ENCODE assay signal across 8 mouse cellular contexts in the genomic region with DNA sequence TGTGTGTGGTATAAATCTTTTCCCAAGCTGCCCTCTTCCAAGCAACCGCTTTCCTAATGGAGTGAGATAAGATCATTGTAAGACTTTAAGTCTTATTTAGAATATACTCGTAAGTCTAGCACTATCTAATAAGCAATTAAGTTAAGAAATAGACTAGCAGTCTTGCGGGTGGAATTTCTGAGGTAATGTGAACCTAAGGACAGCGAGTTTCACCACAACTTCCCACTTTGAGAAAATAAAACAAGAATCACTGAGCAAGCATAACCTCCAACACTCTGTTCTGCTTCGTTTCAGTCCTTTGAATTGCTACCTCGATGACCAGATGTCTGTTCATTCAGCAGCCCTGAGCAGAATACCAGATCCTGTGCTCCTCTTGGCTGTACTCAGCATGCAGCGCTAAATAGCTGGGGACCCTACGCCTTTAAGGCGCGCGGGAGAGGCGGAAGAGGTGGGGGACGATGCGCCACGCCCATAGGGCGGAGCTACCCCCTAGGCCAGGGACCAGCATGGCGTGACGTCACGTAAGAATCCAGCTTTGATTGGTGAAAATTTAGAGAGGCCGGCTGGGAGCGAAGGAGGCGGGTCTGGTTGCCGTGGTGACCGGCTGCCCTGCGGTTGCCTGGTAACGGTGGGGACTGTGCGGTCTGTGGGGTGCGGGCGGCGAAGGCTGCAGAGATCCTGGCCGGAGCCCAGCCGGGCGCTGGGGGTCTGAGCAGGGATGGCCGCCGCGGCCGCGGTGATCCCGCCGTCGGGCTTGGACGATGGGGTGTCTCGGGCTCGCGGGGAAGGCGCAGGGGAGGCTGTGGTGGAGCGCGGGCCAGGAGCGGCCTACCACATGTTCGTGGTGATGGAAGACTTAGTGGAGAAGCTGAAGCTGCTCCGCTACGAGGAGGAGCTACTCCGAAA. TPM values are rescaled to one million over a fixed set of nuclear protein-coding genes. Genes with fewer than 3 reads are reported as not detected.
DNase-seq lines count a peak whose midpoint lies in the region; ATAC-seq lines count a peak whose summit lies in the region.

A gene (plus strand): TSS at position 614 of the 906 bp plus-strand sequence.

- DNase-seq in c-Kit-negative CD71-positive TER-119-positive erythroid progenitor cells, embryonic 14.5 days (ENCODE audit: low read depth, low spot score) = peak; percentile 96
- peak; percentile 94 for DNase-seq in fibroblast of lung, adult 2 months (ENCODE audit: low read depth)
- DNase-seq in kidney, postnatal 14 days = peak; percentile 99
- DNase-seq in liver, embryonic 13.5 days = peak; percentile 98
- peak; percentile 99 for DNase-seq in neural tube, embryonic 10.5 days (ENCODE audit: extremely low spot score, low spot score)

- H3K9ac ChIP-seq in heart, embryonic 14.5 days (ENCODE audit: low read length) = peak within 1 kb of the TSS; percentile 78
- peak within 1 kb of the TSS; percentile 72 for H3K9ac ChIP-seq in liver, embryonic 13.5 days
- H3K9ac ChIP-seq in stomach, embryonic 16.5 days (ENCODE audit: low read length) = peak within 1 kb of the TSS; percentile 80

- no peaks in the 10 kb centered on the region for H3K9me3 ChIP-seq in heart, embryonic 14.5 days (ENCODE audit: control insufficient read depth, low read length)
- H3K9me3 ChIP-seq in liver, embryonic 13.5 days (replicated peaks) = no peaks in the 10 kb centered on the region
- H3K9me3 ChIP-seq in stomach, embryonic 16.5 days (replicated peaks; ENCODE audit: control insufficient read depth, low read length) = no peaks in the 10 kb centered on the region

- no peaks in the 10 kb centered on the region for H3K36me3 ChIP-seq in heart, embryonic 14.5 days (ENCODE audit: control insufficient read depth, insufficient read depth, low read length)
- H3K36me3 ChIP-seq in liver, embryonic 13.5 days = no peaks in the 10 kb centered on the region
- H3K36me3 ChIP-seq in stomach, embryonic 16.5 days (ENCODE audit: control insufficient read depth, insufficient read depth, low read length) = no peaks in the 10 kb centered on the region

- ATAC-seq in CD4-positive, CD25-positive, alpha-beta regulatory T cell, adult 4 months = peak; percentile 98
- peak; percentile 100 for ATAC-seq in heart, embryonic 14.5 days (ENCODE audit: insufficient number of reproducible peaks, insufficient read depth, low FRiP score, low read depth)
- ATAC-seq in liver, embryonic 13.5 days (ENCODE audit: low read depth) = peak; percentile 98
- peak; percentile 100 for ATAC-seq in stomach, embryonic 16.5 days (ENCODE audit: insufficient read depth, low FRiP score)

- peak within 1 kb of the TSS; percentile 71 to 74 for H3K4me3 ChIP-seq in heart, embryonic 14.5 days (ENCODE audit: control insufficient read depth in 1 of 2, insufficient read depth in 1 of 2, low read depth in 1 of 2, low read length in 2 of 2)
- H3K4me3 ChIP-seq in liver, embryonic 13.5 days (replicated peaks) = peak within 1 kb of the TSS; percentile 79
- peak within 1 kb of the TSS; percentile 88 for H3K4me3 ChIP-seq in stomach, embryonic 16.5 days (replicated peaks; ENCODE audit: low read length)

- H3K4me2 ChIP-seq in heart, embryonic 14.5 days (ENCODE audit: low read length) = peak within 1 kb of the TSS; percentile 94
- peak within 1 kb of the TSS; percentile 96 for H3K4me2 ChIP-seq in liver, embryonic 13.5 days
- H3K4me2 ChIP-seq in stomach, embryonic 16.5 days (ENCODE audit: low read depth, low read length) = peak within 1 kb of the TSS; percentile 90

- H3K27ac ChIP-seq in heart, embryonic 14.5 days (replicated peaks in 1 of 2; ENCODE audit: control insufficient read depth in 1 of 2, insufficient read depth in 1 of 2, low read depth in 2 of 2, low read length in 2 of 2) = peak within 1 kb of the TSS; percentile 52 to 81; a peak in 3 of 4 replicates
- peak within 1 kb of the TSS; percentile 23; the same call in 1 of the 2 replicates for H3K27ac ChIP-seq in liver, embryonic 13.5 days
- peak within 1 kb of the TSS; percentile 58; the same call in 1 of the 2 replicates for H3K27ac ChIP-seq in stomach, embryonic 16.5 days (ENCODE audit: low read length)

- H3K27me3 ChIP-seq in heart, embryonic 14.5 days (ENCODE audit: control insufficient read depth, insufficient read depth, low read length) = no peaks in the 10 kb centered on the region
- no peaks in the 10 kb centered on the region for H3K27me3 ChIP-seq in liver, embryonic 13.5 days
- H3K27me3 ChIP-seq in stomach, embryonic 16.5 days (ENCODE audit: control insufficient read depth, insufficient read depth, low read length) = no peaks in the 10 kb centered on the region

- WGBS in heart, embryonic 14.5 days = 2% methylated on average over 53 of the region's 53 CpGs
- WGBS in liver, embryonic 13.5 days (ENCODE audit: insufficient replicate concordance) = 1% methylated on average over 53 of the region's 53 CpGs
- 2% methylated on average over 53 of the region's 53 CpGs for WGBS in stomach, embryonic 16.5 days

- H3K4me1 ChIP-seq in heart, embryonic 14.5 days (ENCODE audit: control insufficient read depth in 2 of 2, insufficient read depth in 2 of 2, low read length in 2 of 2) = 0 out of 4 replicates have a peak, but pooled peaks cover 0 to 6% of the 10 kb centered on the region in 2 experiments
- peaks cover 18% of the 10 kb centered on the region for H3K4me1 ChIP-seq in liver, embryonic 13.5 days (replicated peaks)
- no peaks in the 10 kb centered on the region for H3K4me1 ChIP-seq in stomach, embryonic 16.5 days (ENCODE audit: control insufficient read depth, insufficient read depth, low read length)

RNA-seq across cellular contexts. Expression of the gene that starts here (rescaled TPM):
- polyA plus RNA-seq in CD4-positive, CD25-positive, alpha-beta regulatory T cell, adult 4 months (2017; shearing (Covaris generic)) = 1 to 10 TPM; 4.7 to 4.8 TPM
- 18.5 and 23.9 TPM in 2 replicates for polyA plus RNA-seq in heart, embryonic 14.5 days (2014; fragmentation: Nextera tagmentation; extraction: Ambion mirVana)
- 4.3 and 5.3 TPM in 2 replicates for polyA plus RNA-seq in liver, embryonic 13.5 days (2015; fragmentation: Nextera tagmentation; extraction: Ambion mirVana)
- 15.8 and 19.5 TPM in 2 replicates for polyA plus RNA-seq in stomach, embryonic 16.5 days (2015; fragmentation: Nextera tagmentation; extraction: Ambion mirVana)

Comparison
In these comparisons a context has a peak if more than half of its experiments do, and no peak if none do; other contexts are left out.
1. Peak in every context shown above with its lines: DNase-seq, ATAC-seq, H3K4me3 ChIP-seq and H3K27ac ChIP-seq.